Mouse (Mus musculus): ENCODE results near the gene Abcc4. TPM values are rescaled to one million over a fixed set of nuclear protein-coding genes. Genes with fewer than 3 reads are reported as not detected.
"Not testable (repeated sequence)": the region's sequence is repeated elsewhere in the genome, so short reads cannot be mapped to it uniquely, and the experiment has no call there.

Gene Abcc4
- total RNA-seq, 4 experiments from 2014 or later: 9.7 to 10.9 (median 10.2) TPM

DNA sequence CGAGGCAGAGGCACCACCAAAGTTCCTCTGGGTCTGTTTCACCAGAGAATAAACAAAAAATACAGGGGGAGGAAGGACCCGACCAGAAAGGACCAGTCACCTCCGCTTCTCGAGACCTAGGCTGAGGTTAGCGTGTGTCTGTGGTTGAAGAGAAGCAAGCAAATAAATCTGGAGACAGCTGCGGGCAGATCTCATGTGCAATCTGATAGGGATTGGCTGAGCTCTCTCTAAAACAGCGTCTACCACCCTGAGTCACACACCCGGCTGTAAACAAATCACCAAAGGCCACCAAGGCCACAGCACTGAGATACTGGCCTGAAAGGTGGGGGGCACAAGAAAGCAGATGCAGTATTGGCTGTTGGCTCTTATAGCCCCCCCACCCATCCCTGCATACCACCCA, 24.9 kb downstream of the Abcc4 start:
- DNase-seq (ENCODE audit: low spot score in 2 of 2): peak in 1 of 2 experiments; percentile 37

DNA sequence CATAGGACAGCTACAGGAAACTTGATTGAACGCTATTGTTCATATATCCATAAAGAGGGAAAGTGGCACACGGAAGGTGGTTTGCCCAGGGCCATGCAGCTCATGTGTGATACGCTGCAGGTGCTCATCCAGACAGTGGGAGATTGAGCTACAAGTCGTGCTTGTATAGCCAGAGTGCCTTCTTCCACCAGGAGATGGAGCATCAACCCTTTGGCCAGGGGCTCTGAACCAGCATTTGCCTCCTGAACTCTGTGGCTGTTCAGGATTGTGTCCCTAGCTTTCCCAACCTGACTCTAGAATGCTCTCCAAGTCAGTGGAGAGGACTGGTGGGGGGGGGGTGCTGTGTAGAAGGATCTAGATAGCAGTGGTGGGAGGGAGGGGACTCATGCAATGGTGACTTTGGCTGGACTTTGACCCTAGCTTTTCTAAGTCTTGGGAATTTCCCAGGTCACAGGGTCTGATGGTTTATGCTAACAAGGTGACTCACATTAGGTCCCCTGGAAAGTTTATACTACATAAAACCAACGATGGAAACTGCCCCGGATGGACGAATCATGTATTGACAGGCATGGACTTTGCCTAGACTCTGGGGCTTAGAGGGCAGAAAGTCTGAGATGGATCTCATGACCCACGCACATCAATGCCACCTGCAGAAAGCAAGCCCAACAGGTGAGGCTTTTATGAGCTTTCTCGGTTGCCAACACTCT, 27.6 kb downstream of the Abcc4 start:
- no peak for DNase-seq (ENCODE audit: low spot score in 2 of 2)

DNA sequence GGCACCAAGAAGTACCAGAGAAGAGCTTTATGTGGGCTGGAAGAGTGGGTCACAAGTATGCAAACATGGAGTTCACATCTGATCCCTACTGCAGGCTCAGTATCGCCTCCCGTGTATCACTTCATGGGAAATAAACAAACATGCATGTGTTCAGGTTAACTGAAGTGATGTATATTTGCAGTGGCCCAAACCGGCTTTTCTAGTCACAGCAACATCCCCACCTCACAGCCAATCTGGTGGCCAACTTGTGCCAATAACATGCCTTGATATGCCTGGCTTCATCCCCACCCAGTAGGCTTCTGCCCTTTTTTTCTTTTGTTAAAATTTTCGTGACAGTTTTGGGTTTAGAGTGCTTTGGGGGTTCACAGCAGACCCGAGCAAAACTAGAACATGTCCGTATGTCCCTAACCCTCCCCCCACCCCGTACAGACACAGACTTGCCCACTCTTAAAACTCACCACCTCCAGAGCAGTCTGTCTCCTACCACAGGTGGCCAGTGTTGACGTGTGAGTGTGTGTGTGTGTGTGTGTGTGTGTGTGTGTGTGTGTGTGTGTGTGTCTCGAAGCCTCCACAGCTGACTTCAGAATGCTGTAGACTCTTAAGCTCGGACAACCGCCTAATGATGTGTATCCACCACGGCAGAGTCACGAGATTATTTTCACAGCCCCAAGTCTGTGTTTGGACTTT, 29.6 kb downstream of the Abcc4 start:
- DNase-seq (ENCODE audit: low spot score in 2 of 2): no peak

DNA sequence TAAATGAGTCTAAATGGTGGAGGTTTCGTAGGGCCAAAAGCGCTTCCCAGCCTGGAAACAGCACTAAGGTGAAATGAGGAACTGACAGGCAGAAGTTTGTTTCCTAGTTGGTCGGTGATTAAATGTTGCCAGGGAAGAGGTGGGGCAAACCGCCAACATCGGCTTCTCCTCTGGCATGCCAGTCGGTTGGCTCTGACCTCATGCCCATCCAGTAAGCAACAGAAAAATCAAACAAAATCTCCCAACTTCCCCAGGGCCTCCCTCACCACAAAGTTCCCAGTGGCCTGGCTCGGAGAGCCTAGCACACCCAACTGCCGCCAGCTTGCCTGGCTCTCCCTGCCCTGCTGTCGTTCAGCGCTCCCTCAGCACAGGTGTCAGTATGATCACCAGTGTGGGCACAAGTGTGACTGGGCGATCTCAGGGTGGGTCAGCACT, 31.3 kb downstream of the Abcc4 start:
- DNase-seq (ENCODE audit: low spot score in 2 of 2): peak in 1 of 2 experiments; percentile 42

DNA sequence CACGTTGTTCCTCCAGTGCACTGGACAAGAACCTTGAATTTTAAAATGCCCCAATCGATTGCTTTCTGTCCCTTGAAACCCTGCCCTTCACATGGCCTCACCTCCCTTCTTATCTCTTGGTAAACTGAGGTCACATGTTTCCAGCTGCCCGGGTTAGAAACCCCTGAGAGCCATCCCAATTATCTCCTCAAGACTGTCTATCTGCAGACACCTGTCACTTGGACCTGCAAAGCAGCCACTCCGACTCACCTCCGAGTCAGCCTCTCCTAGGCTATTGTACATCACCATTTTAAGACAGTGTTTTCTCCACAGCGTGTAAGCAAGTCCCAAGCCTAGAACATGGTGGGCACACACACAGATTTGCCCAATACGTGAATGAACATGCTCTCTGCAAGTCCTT, 31.8 kb downstream of the Abcc4 start:
- DNase-seq (ENCODE audit: low spot score in 2 of 2): no peak

DNA sequence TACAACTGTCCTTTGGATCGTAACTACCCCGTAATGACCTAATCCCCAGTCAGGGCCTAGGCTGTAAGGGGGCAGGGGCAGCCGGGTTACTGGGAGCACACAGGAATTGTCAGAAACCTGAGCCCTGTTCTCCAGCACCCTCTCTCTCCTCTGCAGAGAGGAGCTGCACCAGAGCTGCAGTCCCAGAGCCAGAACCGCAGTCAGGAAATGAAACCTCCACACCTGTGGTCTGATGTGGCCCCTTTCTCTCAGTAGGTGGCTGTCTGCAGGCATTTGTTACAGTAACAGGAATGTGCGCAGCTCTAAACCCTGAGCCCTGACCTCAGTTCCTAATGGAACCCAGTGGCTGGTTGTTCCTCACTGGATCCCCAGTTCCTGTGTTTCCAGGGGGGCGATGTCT, 32.5 kb downstream of the Abcc4 start:
- DNase-seq (ENCODE audit: low spot score in 2 of 2): no peak

DNA sequence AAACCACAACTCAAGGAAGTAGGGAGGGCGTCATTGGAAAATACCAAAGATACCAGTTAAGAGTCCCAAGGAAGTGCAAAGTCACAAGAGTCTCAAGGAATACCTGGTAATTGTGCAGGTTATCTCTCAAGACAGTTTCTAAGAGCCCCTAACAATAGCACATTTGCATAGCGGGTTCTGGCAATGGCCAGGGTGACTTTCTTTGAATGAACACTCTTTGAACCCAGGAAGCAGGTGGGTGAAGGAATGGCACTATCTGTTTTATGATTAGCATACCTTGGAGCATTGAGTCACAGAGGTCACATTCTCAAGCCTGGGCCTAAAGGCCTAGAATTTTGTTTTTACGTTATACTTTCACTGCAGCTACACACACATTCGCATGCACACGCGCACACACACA, 33.1 kb downstream of the Abcc4 start:
- not testable (repeated sequence) for DNase-seq (ENCODE audit: low spot score in 2 of 2)

DNA sequence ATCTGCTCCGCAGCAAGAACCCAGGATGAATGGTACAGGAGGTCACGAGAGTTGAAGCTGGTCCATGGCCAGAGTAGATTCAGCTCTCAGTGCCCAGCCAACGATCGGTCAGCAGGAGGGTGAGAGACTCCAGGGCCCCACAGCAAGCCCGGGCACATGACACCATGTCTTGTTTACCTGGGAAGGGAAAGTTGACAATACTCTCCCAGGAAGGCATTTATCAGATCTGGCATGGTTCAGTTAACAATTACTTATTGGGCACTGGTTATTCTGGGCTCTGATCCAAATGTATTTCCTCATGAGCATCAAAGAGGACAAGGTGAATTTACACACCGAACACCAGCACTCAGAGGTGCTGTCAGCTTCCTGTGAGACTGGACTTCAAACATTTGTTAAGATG, 38.5 kb downstream of the Abcc4 start:
- no peak for DNase-seq (ENCODE audit: low spot score in 2 of 2)

DNA sequence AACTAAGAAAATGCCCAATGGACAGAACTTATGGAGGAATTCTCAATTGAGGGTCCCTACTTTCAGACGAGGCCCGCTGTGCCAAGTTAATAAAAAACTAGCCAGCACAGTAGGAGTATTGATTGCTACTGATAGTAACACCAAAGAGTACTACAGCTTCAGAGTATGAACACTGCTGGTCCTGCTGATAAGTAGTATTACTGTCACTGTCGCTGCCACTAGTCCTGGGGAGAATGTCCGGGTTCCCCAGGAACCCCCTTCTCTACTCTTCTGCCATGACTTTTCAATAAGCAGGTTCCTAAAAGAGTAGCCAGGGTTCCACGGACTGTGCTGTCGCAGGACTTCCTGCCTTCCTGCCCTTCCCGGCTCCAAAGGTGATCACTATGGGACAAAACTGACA, 41.4 kb downstream of the Abcc4 start:
- no peak for DNase-seq (ENCODE audit: low spot score in 2 of 2)

DNA sequence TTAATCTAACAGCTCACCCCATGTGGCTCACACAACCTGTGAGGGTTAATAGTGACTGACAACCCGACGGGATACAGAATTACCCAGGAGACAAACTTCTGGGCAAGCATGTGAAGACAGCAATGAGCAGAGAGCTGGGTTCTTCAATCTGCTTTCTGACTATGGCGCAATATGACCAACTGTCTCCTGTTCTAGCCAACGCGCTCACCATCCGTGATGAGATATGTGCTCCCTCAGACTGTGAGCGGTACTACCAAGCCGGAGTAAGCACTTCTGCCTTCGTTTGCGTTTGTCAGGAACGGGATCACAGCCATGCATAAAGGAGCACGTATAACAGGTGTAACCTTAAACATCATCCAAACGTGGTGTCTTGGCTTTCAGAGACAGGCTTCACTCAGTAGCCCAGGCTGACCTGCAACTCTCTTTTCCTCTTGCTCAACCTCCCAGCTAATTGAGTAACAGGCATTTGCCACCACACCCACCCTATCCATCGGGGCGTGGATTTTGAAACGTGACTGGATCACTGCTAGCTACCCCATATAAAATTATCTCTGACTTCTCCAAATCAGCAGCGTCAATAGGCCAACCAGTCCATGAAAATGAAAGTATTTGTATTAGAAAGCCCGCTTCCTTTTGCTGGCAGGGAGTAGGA, 43.3 kb downstream of the Abcc4 start:
- DNase-seq (ENCODE audit: low spot score in 2 of 2): no peak

DNA sequence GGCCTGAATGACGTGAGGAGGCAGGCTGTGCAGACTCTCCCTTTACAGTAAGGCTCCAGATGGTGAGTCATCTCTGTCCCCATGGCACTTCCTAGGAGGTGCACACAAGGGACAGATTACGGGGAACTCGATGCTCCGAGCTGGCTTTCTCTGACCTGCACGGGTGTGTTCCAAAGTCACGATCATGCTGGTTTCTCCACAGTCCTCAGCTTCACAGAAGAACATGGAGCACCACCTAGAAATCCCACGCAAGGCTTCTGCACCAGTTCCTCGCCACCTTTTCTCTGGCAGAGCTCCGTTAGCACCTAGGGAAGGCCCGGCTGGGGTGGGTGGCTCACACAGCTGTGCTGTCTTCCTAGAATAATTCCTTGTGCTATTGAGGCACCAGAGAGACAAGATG, 43.9 kb downstream of the Abcc4 start:
- no peak for DNase-seq (ENCODE audit: low spot score in 2 of 2)

DNA sequence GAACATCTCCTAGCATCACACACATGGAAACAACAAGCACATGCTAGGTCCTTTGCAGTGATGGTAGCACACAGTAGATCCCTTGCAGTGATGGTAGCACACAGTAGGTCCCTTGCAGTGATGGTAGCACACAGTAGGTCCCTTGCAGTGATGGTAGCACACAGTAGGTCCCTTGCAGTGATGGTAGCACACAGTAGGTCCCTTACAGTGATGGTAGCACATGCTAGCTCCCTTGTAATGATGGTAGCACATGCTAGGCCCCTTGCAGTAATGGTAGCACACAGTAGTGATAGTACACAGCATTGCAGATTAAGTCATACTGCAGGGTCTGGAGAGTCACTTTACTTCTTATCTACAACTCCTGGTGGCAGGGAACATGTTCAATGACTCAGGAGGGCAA, 46.8 kb downstream of the Abcc4 start:
- DNase-seq (ENCODE audit: low spot score in 2 of 2): no peak

DNA sequence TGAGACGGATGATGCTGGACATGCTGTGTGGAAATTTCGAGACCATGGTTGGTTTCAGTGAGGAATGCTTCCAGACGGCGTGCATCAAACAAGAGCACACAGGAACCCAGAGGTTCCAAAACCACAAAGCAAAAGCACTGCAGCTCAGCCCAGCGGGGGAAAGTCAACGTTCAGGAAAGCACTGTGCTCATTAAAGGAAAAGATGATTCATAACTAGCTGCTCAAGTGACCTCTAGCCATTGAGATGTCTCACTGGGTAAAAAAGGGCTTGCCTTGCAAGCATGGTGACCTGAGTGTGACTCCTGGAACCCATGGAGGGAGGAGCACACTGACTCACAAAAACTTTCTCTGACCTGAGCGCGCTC, 47.7 kb downstream of the Abcc4 start:
- no peak for DNase-seq (ENCODE audit: low spot score in 2 of 2)

DNA sequence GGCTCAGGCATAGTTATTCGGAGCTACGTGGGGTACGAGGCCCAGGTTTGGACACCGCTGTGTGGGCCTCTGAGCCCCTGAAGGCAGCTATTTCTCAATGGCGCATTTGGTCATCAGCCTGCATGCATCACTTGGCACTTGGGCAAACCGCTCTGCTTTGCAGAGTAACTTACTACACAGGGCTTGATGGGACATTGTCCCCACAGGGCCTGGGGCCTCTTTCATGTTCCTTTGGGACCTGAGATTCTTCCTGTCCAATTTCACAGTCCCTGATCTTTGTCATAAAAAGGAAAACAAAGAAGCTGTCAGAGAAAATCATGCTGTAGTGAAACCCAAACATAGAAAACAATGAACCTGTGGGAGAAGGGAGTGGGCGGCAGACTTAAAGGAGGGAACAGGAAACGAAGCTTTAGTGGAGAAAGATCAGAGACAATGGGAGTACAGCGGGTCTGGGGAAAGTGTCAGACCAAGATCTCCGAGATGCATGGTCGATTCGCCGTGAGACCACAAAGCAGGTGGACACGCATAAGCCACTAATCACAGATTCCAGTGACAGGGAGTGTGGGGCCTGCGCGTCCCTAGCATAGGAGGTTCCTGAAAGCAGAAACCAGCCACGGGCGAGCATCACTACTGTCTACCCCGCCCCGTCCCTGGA, 48.2 kb downstream of the Abcc4 start:
- no peak for DNase-seq (ENCODE audit: low spot score in 2 of 2)

DNA sequence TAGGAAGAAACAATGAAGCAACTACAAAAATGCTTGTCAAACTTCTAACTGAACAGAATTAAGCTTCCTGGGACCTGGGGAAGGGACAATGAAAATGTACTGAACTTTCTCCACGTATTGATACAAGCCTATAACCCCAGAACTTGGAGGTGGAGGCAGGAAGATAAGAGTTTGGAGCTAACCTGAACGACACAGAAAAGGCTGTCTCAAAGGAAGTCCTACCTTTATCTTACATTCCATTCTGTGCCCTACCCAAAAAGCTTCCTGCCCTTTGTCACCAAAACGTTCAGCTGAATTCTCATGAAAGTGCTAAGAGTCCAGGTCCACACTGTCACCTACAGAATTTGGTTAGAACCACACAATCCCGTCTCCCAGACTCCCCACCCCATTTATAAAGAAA, 48.8 kb downstream of the Abcc4 start:
- DNase-seq (ENCODE audit: low spot score in 2 of 2): no peak

DNA sequence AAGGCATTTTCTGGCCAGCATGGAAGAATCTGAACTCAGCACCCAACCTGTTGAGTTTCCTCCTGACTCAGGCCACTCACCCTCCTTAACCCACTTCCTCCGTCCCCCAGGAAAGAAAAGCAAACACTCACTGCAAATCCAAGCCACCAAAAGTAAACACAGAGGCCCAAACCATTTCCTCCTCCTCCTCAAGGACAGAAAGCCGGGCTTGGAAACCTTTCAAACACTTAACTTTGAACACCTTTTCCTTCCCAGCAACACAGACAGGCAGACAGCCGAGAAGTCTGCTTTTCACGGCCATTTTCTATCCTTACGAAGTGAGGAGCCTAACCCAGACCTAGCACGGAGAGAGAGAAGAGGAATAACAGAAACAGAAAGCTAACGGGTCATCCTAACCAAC, 50.0 kb downstream of the Abcc4 start:
- DNase-seq (ENCODE audit: low spot score in 2 of 2): no peak

DNA sequence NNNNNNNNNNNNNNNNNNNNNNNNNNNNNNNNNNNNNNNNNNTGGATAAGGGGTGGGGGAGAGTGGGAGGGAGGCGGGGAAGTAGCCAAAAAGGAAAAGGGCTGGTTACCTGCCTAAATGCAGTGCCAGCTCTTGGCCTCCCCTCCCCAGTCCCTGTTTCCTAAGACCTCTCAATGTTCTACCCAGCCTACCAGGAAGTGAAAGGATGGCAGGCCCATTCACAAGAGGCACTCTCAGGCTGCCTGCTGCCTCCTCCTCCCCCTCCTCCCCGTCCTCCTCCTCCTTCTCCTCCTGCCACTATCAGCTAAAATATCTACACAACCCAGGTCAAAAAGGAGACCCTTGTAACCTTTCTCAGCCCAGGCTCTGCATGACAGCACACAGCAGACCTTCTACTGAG, 51.1 kb downstream of the Abcc4 start:
- no peak for DNase-seq (ENCODE audit: low spot score in 2 of 2)

DNA sequence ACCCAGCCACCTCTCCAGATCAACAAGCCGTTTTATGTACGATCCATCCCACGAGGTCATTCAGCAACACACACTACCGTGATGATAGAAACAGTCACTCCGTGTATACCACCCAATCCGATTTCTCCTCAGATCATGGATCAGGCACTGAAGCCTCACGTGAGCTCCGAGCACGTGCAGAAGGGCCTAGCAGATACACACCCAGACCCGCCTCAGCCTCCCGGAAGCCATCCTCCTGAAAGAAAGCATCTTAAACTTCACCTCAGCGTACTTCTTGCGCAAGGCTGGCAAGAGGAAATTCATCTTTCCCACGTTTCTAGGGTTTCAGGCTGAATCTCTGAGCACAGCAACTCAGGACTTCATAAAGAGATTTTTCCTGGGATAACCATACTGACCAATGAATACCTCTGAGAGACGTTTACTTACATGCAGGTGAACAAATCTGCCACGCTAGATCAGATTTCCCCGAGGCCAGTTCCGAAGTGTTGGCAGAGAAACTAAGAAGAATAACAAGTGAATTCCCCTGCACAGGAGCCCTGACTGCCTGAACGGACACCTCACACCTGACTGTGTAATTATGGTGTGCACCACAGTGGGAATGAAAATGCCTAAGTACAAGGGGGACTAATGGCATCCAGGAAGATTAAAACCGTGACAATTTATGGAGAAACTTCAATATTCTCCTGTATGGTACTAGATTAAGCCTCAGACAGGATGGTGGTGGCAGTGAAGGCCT, 54.1 kb downstream of the Abcc4 start:
- no peak for DNase-seq (ENCODE audit: low spot score in 2 of 2)

DNA sequence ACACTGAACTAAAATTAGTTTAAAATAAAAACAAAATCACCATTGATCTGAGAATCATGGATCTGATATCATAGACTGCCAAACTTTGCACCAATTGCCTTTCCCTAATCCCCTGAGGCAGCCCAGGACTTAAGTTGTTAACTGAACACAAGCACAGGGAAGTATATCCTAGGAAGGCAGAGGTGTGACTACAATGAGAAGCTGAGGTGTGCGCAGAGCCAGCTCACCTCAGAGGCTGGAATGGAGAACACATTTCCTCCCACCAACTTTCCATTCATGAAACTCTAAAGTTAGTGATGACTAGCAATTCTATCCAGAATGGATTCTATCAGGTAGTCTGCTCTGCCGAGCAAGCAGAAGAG, 56.1 kb downstream of the Abcc4 start:
- DNase-seq (ENCODE audit: low spot score in 2 of 2): no peak

DNA sequence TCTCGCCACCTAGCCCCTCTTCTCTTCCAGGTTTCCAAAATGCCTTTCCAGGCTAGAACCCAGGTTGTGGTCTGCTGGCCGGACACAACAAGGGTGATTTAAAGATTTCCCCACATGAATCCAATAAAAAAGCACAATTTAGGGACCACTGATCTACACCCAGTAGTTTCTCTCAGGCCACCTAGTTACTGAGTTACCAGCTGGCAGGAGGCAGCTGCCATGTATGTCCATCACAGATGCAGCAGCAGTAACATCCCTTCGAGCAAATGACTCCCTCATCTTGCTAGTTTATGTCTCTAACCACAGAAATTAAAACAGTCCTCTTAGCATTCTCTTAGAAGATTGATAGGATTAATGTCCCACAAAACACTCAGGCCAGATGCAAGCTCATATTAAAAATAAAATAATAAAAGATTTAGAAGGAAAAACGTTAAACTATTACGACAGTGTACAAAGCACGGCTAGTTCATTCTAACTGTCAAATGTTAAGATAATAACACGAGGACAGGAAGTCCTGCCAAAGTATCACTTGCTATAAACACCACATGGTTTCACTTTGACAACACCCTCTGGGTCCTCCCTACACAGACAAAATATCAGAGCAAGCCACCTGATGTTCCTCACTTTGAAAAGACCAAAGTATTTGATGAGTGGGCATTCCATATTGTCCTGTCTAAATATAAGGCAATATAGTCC, 56.7 kb downstream of the Abcc4 start:
- DNase-seq (ENCODE audit: low spot score in 2 of 2): no peak
